Mouse (Mus musculus) naive thymus-derived CD4-positive, alpha-beta T cell, adult 2 months (primary cell): ENCODE measurements around the gene Cmss1.
A peak's percentile ranks its signal among the peaks of the same experiment; 100 is the strongest.

Source experiments
- DNase-seq: peaks from one replicate; pipeline ENCODE4 v3.0.0-alpha.2; 2011; ENCODE audit warnings: low read depth

The Cmss1 gene

GRCm38 (mm10) chr16:57346258-57346657 lies 260.4 kb downstream of the Cmss1 start:
- no peak for DNase-seq

DNA sequence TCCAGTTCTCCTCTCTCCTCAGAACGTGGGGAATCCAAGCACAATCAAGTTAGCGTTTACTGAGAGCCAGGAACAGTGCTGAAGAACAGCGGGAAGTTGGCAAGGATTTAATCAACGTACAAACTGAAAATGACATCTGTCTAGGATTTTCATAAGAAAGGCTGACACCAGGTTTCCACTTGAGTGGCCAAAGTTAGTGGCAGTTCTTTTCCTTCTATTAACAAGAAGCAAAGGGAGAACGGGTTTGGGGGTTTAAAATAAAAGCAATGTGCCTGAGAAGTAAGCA lies 266.1 kb downstream of the Cmss1 start:
- DNase-seq = no peak

- DNase-seq = no peak
These were observed 266.7 kb downstream of the Cmss1 start for GRCm38 (mm10) chr16:57339765-57340612.

DNA sequence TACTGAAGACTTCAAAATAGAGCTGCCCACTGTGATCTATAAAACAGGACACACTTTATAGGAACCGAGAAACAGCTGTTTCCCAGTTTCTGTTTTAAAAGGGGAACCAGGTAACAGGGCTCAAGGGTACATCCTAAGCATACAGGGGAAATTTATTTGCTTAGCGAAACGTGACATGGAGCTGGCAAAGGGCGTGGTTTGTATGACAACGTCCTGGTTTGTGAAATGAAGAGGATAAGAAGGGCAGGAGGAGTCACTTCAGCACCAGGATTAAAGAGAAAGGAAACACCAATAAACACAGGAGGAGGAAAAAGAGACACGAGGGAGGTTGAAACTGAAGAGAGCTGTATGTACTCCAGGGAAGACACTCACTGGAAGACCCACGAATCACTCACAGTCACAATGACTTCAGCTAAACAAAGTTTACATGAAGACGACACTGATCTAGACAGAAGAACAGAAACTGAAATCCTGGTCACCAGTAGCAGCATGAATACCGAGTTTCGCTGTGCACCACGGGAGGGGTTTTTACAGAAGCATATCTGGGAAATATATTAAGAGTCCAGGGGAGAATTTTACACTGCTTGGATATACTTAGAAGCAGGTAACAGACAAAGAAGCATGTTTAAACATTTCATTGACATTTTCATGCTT lies 269.8 kb downstream of the Cmss1 start:
- DNase-seq = peak; percentile 46

GRCm38 (mm10) chr16:57332301-57332700 lies 274.4 kb downstream of the Cmss1 start:
- DNase-seq = no peak

- no peak for DNase-seq
These were observed 276.6 kb downstream of the Cmss1 start for GRCm38 (mm10) chr16:57330111-57330510.

GRCm38 (mm10) chr16:57329028-57329427 lies 277.6 kb downstream of the Cmss1 start:
- no peak for DNase-seq

DNA sequence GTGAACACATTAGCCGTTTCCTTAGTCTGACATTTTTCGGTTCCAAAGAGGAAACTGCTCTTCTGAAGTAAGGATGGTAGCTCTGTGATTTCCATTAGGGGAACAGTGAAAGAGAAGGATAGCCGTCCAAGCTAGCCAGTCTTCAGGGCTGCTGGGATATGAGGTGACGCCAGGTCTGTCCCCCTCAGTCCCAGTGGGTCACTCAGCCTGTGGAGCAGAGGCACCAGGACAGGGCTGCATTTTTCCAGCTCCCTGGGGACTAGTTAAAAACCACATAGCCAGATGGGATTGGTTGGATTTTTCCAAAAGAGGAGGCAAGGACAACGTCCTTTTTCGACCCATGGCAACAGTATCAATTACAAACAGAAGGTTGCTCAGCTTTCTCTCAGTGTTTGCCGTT lies 279.7 kb downstream of the Cmss1 start:
- no peak for DNase-seq

DNA sequence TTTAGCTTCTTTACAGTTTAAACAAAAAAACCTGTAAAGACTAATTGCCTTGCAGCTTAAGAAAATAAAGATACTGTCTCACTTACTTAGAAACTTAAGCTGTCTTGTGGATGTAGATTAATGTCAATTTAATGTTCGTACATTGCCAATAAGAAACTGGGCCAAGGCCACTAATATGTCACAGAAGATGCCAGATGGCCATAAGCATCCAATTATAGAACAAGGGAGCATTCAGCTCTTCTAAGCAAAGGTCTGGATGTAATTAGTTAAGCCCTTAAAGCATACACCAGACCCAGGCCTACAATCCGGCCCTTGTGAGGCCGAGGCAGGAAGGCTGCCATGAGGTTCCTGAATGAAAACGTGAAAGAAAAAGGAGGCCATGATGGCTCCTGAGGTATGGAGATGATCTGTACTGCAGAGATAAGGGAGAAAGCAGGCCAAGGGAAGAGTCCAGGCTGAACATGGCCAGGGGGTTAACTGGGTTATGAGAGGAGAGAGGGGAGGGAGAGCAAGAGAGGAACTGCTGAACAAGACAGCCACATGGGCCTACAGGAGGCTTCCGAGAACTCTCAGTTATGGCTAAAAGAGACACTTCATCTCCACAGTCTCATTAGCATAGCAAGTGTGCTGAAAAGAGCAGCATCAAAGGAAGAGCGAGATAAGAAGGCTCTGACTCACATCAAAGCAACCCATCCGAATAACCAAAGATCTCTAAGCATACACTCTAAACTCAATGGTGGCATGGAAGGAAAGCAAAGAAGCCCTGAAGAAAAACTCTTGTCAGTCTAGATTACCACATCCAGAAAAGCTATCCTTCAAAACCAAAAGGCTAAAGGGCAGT lies 287.2 kb downstream of the Cmss1 start:
- DNase-seq = peak; percentile 64

DNA sequence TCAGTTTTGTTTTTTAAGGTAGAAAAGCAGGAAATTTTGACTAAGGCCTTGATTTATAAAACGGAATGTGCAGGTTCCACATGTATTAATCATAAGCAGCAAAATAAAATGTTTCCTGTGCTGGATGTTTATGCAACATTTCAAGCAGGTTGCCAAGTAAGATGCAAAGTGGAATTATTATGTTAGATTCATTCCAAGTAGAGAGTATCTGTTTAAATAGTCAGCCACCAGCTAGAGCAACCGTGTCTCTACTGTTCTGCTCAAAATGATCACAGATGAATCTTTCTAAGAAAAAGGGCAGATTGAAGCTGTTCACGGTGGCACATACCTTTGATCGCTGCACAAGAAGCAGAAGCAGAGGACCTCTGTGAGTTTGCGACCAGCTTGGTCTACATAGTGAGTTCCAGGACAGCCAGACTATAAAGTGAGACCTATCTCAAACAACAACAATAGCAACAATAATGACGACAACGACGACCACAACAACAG lies 288.0 kb downstream of the Cmss1 start:
- DNase-seq = peak; percentile 7

GRCm38 (mm10) chr16:57317882-57318636 lies 288.6 kb downstream of the Cmss1 start:
- DNase-seq = peak; percentile 52

DNA sequence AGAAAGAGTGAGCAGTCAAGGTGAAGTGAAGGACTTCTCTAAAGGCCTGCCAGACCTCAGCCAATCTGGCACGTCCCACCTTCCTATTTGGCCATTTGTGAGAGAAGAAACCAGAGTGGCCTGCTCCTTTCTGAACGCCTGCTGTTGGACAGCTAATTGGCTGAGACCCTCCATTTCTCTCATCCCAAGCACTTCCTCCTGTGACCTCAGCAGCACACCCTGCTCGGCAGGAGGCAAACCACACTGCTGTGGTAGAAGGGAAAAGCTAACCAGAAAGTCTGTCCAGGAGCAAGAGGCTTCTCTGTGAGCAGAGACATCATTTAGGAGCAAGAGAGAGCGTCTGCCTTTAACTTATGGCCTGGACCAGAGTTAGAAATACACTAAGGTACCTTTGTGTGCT lies 289.5 kb downstream of the Cmss1 start:
- DNase-seq = no peak

DNA sequence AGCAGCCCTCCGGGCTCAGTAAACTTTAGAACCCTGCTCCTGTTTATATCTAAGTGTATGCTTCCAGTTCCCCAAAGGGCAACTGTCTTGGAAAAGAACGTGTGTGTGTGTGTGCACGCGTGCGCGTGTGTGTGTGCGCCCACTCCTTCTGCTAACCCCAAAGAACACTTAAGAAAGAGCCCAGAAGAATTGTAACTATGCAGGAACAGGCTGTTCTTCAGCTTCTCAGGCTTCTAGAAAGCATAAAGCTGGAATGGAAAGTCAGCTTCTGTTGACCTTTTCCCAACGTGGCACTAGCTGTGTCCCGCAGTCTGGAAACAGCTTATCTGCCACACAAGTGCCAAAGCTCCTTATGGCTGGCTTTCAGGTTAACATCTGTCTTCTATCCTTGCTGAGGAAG lies 291.6 kb downstream of the Cmss1 start:
- DNase-seq = no peak

DNA sequence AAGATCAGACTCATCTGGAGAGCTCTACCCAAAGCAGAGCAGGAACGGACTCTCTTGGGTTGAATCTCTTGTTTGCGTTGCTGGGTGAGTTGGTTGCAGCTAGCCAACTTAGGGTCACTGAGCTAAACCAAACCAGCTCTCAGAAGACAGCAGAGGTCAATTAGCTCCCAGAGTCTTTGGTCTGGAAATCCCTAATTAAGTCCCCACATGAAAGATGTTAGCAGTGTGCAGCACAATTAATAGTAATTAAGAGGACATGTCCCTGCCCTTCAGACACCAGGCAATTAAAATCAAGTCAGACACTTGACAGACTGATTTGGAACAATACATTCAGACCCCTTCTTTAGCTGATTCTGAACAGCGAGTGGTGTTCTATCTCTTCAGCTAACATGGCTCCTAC lies 292.4 kb downstream of the Cmss1 start:
- no peak for DNase-seq

- DNase-seq = no peak
These were observed 293.2 kb downstream of the Cmss1 start for GRCm38 (mm10) chr16:57313487-57313886.

DNA sequence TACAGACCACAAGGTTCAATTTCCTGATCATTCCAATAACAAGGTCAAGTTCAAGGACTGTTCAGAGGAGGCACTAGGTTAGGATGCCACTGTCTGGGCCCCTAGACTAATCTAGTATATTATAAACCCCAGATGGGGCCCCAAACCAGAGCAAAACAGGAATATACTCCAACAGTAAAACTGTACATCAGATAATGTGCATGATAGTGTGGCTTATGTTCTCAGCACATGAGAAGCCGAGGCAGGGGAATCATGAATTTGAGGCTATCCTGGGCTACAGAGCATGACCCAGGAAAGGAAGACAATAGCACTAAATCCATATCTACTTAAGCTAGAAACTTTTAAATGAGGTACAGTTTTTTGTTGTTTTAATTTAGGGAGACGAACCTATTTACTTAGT lies 294.5 kb downstream of the Cmss1 start:
- no peak for DNase-seq

- no peak for DNase-seq
These were observed 301.2 kb downstream of the Cmss1 start for GRCm38 (mm10) chr16:57305463-57305862.

DNA sequence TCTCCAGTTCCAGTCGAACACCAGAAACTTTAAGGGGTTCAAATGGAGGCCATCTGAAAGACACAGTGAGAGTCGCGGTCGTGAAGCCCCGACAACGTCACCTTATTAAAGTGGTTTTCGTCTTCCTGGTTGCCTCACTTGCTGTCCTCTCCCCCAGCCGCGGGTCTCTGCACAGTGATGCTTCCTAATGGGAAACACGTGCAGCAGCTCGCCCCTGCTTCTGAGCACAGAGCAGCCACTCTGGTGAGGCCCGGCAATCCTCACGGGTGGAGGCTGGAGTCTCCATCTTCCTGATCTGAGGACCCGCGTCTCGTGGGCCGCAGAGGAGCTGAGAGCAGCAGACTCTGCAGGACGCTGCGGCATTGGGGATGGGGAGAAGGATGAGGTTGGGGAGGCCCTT lies 302.9 kb downstream of the Cmss1 start:
- DNase-seq = no peak

- no peak for DNase-seq
These were observed 303.6 kb downstream of the Cmss1 start for GRCm38 (mm10) chr16:57302792-57303698.

GRCm38 (mm10) chr16:57301512-57302115 lies 305.1 kb downstream of the Cmss1 start:
- peak; percentile 44 for DNase-seq
